Mouse (Mus musculus): ENCODE measurements at regions not wholly inside any gene's neighbourhood (a gene's known extent, or its start where the extent isn't known, plus 50 kb on each side); places are given as distances from the start of the nearest gene placed in this dataset.
A peak's percentile ranks its signal among the peaks of the same experiment; 100 is the strongest.
"Not testable (repeated sequence)": the region's sequence is repeated elsewhere in the genome, so short reads cannot be mapped to it uniquely, and the experiment has no call there.

- peak; percentile 13 for DNase-seq (ENCODE audit: low spot score)
These were observed 142.7 kb upstream of the Gnai1 start for GRCm38 (mm10) chr5:18502831-18503230.

DNA sequence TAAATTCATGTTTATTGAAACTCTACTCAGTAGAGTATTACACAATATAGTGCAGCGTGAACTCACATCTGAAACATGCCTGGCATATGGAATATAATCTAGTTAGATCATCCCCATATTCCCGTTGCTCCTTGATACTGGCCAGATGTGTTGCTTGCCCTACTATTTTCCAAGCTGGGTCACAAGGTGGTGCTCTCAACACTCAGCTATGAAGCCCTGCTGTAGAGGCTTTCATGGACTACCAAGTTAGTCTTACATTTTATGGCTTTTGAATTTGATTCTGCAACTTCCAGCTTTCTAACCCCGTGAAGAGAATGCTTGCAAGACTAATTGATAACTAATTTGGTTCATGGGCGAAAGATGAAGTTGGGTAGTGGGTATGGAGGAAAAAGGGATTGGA, 134.2 kb upstream of the Gnai1 start:
- no peak for DNase-seq (ENCODE audit: low spot score)

DNA sequence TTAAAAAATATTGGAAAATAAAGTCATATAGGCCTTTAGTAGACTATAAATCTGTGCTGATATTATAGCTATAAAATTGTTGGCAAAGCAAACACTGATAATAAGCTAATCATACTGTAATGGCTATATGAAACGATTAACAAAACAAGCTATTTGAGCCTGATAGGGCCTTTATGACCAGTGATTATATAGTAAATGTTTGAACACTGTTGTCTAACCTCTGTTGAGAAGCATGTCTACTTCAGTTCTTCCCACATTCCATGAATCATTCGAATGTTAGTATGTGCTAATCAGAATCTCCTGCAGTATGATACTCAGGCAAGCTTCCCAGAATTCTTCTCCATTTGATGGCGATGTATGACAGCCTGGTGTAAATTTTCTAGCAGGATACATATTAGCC, 129.6 kb upstream of the Gnai1 start:
- no peak for DNase-seq (ENCODE audit: low spot score)

- DNase-seq (ENCODE audit: low spot score) = no peak
These were observed 127.1 kb upstream of the Gnai1 start for GRCm38 (mm10) chr5:18487076-18487772.

DNA sequence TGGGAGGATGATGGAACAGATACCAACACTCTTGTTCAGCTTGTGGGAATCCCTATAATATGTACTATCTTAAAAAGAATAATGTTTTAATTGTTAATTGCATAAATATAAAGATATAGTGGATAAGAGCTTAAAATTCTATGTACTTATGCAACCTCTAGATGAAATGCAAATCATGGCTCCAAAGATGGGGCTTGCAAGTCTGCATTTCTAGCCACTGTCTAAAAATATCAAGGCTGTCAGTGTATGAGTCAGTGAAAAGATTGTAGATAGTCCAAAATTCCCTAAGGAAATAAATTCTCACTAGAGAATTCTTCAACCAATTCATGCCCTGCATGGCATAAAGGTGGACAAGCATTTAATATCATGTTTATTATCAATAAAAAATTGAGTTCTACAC, 124.2 kb upstream of the Gnai1 start:
- DNase-seq (ENCODE audit: low spot score) = no peak

- no peak for DNase-seq (ENCODE audit: low spot score)
These were observed 118.3 kb upstream of the Gnai1 start for GRCm38 (mm10) chr5:18478420-18478819.

GRCm38 (mm10) chr5:18477372-18478017, 117.3 kb upstream of the Gnai1 start:
- no peak for DNase-seq (ENCODE audit: low spot score)

DNA sequence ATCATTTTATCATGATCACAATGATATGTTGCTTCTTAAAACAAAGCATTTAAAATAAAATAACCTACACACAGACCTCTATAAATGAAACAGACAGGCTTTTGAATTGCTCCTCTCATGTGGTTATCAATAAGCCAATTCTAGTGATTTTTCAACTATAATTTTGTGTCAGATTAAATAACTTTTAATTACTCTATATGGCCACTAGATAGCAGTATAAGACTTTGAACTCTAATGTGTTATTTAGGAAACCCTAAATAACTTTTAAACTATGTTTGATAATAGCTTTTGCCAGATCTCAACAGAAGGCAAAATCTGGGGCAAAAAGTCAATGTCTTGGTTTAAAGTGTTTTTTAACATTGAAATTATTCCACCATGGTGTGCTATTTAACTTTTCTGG, 112.0 kb upstream of the Gnai1 start:
- peak; percentile 4 for DNase-seq (ENCODE audit: low spot score)

DNA sequence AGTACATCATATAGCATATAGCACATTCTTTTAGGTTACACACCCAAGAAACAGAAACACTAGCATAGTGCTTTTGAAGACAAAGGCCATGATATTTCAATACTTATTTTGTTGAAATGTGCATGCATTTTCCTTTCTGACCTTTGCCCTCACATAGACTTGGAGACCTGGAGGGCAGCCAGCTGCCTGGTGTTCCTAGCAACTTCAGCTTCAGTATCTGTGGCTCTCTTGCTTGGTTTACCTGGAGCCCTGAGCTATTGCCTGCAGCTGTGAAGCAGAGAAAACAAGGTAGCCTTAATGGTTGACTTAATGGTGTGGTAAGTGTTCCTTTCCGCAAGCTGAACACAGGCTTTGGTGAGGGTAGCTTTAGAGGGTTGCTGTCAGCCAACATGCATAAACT, 97.6 kb upstream of the Gnai1 start:
- peak; percentile 4 for DNase-seq (ENCODE audit: low spot score)

DNA sequence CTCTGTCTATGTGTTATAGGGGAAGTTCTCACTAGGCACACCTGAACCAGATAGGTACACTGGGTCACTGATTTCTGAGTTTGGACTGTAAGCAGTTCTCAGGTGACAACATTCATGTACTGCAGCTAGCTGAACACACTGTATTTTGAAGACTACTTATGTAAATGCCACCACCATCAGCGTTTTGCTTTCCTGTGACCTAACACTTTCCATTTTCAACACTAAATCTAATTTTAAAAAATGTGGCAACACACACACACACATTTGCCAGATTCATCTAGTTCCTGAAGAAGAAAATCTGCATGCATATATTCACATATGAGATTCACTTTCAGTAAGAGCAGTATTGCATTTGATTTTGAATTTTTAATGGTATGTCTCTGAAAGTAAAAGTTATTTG, 96.0 kb upstream of the Gnai1 start:
- no peak for DNase-seq (ENCODE audit: low spot score)

DNA sequence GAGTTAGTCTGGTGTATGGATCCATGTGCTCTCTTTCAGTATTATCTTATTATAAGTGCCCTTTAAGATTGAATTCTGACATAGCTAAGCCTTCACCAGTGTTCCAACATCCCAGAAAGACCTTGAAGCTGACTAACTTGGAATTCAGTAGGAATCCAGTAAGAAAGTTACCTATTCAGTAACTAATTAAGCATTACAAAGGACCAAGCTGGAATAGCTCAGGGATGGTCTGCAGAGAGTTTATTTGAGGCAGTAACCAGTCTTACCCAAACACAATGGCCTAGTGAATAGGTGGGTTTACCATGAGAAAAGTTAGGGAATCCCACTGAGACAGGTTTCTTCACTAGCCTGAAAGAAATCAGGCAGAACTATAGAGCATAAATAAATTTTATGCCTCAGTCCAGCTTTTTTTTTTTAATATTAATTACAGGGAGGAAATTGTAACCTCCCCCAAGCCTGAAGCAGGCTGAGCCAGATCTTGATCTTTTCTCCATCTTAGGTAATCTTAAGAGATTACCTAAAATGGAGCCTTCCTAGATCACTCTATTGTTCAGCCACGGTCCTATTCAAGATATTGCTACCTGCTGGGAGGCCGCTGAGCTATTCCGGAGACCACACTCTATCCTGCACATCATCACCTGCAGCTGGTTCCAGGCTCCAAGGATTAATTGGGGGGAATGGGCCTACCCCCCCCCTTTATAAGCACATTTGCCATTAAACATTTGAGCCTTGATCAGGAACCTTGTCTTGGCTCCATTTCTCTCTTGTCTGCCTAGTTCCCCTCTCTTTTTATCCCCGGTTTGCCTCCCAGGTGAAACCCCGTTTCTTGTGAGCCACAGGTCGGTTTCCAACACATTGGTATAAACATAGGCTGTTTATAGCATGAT, 93.0 kb upstream of the Gnai1 start:
- DNase-seq (ENCODE audit: low spot score) = not testable (repeated sequence)

- DNase-seq (ENCODE audit: low spot score) = no peak
These were observed 89.1 kb upstream of the Gnai1 start for GRCm38 (mm10) chr5:18449261-18449660.

DNA sequence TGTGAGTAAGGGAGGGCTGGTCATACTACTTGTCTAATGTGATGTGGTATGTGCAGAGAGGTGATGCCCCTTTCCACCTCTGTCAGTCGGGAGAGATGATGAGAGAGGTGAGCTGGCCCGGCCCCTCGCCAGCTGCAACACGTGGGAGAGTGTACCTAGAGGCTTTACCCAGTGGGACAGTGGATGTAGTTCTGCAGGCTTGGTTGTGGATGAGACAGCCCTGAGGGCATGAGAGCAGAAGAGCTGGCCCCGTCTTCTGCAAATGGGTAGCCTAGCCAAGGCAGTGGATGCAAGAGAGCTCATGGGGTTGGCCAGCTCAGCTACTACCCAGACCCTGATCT, 88.1 kb upstream of the Gnai1 start:
- DNase-seq (ENCODE audit: low spot score) = no peak

DNA sequence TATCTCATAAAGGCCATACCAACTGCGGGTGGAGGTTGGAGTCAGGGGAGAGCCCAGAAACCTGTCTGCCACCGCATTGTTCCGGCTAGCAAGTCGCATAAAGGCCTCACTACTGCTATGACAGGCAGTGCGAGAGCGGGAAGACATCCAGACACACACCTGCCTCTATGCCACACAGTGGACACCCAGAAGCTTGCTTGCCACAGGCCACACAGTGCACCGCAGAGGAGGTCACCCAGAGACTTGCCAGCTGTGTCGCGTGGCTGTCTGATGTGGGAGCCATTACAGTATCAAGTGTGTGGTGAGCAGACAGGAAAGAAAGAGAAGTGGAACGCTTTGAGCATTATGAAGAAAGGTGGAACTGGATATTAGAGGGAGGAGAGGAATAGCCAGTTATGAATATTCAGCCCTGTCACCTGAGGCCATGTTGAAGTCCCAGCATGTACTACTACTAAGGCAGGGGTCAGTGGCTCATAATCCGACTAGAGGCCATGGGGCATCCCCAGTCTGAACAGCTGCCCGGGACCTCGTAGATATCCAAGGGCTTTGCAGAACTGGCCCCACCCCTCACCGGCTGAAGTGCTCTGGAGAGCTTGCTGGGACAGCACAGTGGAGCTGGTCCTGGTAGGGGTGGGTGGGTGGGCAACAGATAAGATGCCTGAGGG, 87.6 kb upstream of the Gnai1 start:
- no peak for DNase-seq (ENCODE audit: low spot score)

DNA sequence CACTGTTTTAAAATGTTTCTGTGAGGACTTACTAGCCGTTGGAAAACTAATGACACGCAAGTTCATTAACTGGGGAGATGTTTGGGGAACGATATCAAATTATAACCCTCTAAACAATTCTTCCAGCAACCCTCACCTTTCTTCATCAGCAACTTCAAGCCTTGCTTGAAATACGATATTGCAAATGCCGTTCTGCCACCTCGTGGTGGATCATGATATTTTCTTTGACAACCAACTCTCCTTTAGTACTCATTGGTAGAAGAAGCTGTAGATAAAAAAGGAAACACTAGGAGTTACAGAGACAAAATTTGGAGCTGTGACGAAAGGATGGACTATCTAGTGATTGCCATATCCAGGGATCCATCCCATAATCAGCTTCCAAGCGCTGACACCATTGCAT, 85.8 kb upstream of the Gnai1 start:
- peak; percentile 87 for DNase-seq (ENCODE audit: low spot score)

- no peak for DNase-seq (ENCODE audit: low spot score)
These were observed 79.8 kb upstream of the Gnai1 start for GRCm38 (mm10) chr5:18439986-18440385.

DNA sequence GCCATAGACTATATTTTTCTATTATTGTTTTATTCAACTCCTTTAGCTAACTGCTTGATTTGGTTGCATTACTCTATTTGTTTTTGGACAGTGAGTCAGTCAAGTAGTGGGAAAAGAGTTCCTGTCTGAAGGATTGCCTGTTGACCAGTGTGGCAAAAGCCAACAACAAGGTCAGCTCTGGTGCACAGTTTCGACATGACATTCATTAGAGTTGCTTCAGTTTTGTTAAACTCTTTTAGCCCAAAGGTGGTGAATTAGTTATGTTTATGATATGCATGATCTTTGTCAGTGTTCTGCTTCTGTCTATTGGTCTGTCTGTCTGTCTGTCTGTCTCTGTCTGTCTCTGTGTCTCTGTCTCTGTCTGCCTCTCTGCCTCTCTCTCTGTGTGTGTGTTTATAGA, 79.1 kb upstream of the Gnai1 start:
- DNase-seq (ENCODE audit: low spot score) = no peak

DNA sequence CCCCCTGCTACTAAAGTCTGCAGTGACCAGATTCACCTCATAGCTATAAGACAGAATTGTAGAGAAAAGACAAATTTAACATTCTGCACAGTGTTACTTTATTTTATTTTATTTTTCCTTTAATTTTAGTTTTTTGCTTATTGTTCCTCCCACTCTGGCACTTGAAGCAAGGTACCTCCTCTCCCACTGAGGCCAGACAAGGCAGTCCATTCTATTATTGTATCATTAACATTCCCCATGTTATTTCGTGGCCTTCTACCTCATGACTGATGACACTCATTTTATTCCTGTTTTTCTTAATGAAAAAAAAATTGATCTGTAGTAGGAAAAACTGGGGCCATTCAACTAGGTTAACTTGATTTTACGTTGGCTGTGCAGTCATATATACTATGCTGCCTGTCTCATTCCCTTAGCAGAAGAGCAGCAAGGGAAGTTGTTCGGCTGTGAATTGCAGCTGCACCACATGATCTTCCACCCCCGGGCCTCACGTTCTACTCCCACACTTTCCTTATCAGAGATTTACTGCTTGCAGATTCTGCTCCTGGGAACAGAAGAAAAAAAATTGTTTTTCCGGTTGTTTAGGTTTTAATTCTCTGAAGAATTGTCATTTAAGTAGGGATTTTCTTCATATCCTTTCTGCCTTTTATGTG, 76.1 kb upstream of the Gnai1 start:
- DNase-seq (ENCODE audit: low spot score) = no peak

DNA sequence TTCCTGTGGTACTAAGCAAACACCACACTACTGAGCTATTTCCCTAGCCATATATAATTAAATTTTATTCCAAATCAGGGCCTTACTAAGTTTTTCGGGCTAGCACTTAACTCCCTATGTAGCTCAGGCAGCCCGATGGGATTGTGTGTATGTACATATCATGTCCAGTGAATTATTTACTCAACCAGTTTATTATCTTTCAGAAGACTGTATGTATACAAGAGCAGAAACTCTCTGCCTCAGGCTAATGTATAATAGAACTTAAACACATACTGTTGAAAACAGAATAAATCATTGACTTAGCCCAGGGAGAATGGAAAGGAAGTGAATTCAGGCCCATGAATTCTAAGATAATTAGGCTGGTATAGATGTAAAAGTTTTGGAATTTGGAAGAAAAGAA, 74.1 kb upstream of the Gnai1 start:
- DNase-seq (ENCODE audit: low spot score) = no peak

DNA sequence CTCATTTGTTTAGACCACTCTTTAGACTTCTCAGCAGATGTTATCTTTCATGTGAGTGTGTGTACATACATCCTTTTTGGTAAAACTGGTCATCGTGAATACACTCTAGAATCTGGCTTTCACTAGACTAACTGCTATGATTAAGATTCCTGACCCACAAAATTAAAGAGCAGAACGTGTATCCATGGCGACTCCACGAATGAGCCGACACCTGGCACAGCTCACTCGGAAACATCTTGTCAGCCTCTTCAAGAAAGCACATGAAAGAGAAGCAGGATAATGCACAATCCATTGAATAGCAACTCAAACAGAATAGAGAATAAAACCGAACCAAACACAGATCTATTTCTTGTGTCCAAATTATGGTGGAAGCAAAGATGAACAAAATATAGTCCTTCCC, 73.1 kb upstream of the Gnai1 start:
- no peak for DNase-seq (ENCODE audit: low spot score)

DNA sequence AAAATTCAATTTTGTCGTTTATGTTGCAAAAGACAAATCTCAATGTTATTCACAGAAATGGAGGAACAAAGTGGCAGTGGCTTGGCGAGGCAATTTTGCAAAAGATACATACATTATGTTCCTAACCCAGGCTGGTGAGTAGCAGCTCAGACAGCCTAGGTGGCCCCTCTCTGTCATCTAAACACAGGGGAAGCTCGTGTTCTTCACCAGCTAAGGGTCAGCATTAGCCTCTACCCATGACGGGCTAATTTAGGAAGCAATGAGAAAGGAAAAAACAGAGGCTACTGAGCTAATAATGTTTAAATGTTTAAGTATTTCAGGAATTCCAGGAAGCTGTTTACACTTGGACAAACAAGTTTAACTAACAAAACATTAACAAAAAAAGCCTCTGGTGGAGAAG, 64.9 kb upstream of the Gnai1 start:
- no peak for DNase-seq (ENCODE audit: low spot score)

DNA sequence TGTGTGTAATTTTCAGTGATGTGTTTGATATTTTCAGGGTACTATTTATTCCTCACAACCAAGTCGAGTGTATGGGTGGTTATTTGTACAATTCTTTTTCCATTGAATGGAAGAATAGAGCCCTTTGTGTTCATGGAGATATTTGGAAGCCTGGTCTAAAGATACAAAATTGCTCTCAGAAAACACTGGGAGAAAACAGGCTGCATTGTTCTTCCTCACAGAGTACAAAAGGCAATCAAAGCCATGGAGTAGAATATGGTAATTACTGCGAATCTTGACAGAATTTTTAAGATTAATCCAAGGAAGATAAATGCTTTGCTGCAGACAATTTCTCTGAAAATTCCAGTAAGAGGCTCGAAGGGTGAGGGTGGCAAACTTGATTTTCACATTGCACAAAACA, 54.7 kb upstream of the Gnai1 start:
- no peak for DNase-seq (ENCODE audit: low spot score)

All from embryo, embryonic 10 days (tissue).